Mouse (Mus musculus) CH12F3 (cell line): ENCODE data around the gene Clec16a.

Experiments used
- in situ Hi-C: fragments of 300-500 bp; cut with MboI; formaldehyde crosslinking; loops from 2 replicates; pipeline ENCODE4 v1.14.3; 2020; ENCODE audit warnings: low sequenced_read_pairs

Clec16a gene

GRCm38 (mm10) chr16:10544995-10545622 lies at the start of gene Clec16a:
Gene Clec16a (plus strand): TSS chr16:10545339.
- in situ Hi-C loops = no loop called here

- in situ Hi-C loops = no loop called here
Observed at GRCm38 (mm10) chr16:10495824-10496298, 49.3 kb upstream of the Clec16a start.

GRCm38 (mm10) chr16:10498096-10498602 lies 47.0 kb upstream of the Clec16a start:
- in situ Hi-C loops = no loop called here

GRCm38 (mm10) chr16:10499122-10499521 lies 46.0 kb upstream of the Clec16a start:
- in situ Hi-C loops = no loop called here

- in situ Hi-C loops = no loop called here
Observed at GRCm38 (mm10) chr16:10501865-10502264, 43.3 kb upstream of the Clec16a start.

- in situ Hi-C loops = no loop called here
Observed at GRCm38 (mm10) chr16:10503058-10503457, 42.1 kb upstream of the Clec16a start.

GRCm38 (mm10) chr16:10507445-10507844 lies 37.7 kb upstream of the Clec16a start:
- in situ Hi-C loops = no loop called here

GRCm38 (mm10) chr16:10508691-10509090 lies 36.4 kb upstream of the Clec16a start:
- in situ Hi-C loops = no loop called here

- in situ Hi-C loops = loop anchor here (10.0 kb wide), 1 partner anchor 246 kb away; no protein-coding TSS in a partner anchor
Observed at GRCm38 (mm10) chr16:10510477-10511133, 34.5 kb upstream of the Clec16a start.

- in situ Hi-C loops = loop anchor here (10.0 kb wide), 1 partner anchor 246 kb away; no protein-coding TSS in a partner anchor
Observed at GRCm38 (mm10) chr16:10511134-10511520, 34.0 kb upstream of the Clec16a start.

GRCm38 (mm10) chr16:10515953-10516572 lies 29.1 kb upstream of the Clec16a start:
- in situ Hi-C loops = loop anchor here (10.0 kb wide), 1 partner anchor 251 kb away; no protein-coding TSS in a partner anchor

- in situ Hi-C loops = loop anchor here (10.0 kb wide), 1 partner anchor 253 kb away; no protein-coding TSS in a partner anchor
Observed at GRCm38 (mm10) chr16:10518030-10518429, 27.1 kb upstream of the Clec16a start.

- in situ Hi-C loops = loop anchor here (10.0 kb wide), 1 partner anchor 236 kb away; no protein-coding TSS in a partner anchor
Observed at GRCm38 (mm10) chr16:10520908-10521614, 24.1 kb upstream of the Clec16a start.

- in situ Hi-C loops = loop anchor here (10.0 kb wide), 1 partner anchor 238 kb away; no protein-coding TSS in a partner anchor
Observed at GRCm38 (mm10) chr16:10522811-10523210, 22.3 kb upstream of the Clec16a start.

- in situ Hi-C loops = loop anchor here (10.0 kb wide), 1 partner anchor 239 kb away; no protein-coding TSS in a partner anchor
Observed at GRCm38 (mm10) chr16:10523650-10524049, 21.5 kb upstream of the Clec16a start.

- in situ Hi-C loops = loop anchor here (5.0 to 10.0 kb wide), 2 partner anchors 108 to 240 kb away; no protein-coding TSS in a partner anchor
Observed at GRCm38 (mm10) chr16:10524866-10525609, 20.1 kb upstream of the Clec16a start.

- in situ Hi-C loops = loop anchor here (5.0 to 10.0 kb wide), 2 partner anchors 108 to 241 kb away; no protein-coding TSS in a partner anchor
Observed at GRCm38 (mm10) chr16:10525610-10525980, 19.5 kb upstream of the Clec16a start.

- in situ Hi-C loops = loop anchor here (5.0 to 10.0 kb wide), 2 partner anchors 110 to 242 kb away; no protein-coding TSS in a partner anchor
Observed at GRCm38 (mm10) chr16:10527046-10527644, 18.0 kb upstream of the Clec16a start.

GRCm38 (mm10) chr16:10528382-10528781 lies 16.8 kb upstream of the Clec16a start:
- in situ Hi-C loops = loop anchor here (5.0 to 10.0 kb wide), 2 partner anchors 111 to 244 kb away; no protein-coding TSS in a partner anchor
